Mouse (Mus musculus): ENCODE measurements around the gene Sh3glb2.

DNA sequence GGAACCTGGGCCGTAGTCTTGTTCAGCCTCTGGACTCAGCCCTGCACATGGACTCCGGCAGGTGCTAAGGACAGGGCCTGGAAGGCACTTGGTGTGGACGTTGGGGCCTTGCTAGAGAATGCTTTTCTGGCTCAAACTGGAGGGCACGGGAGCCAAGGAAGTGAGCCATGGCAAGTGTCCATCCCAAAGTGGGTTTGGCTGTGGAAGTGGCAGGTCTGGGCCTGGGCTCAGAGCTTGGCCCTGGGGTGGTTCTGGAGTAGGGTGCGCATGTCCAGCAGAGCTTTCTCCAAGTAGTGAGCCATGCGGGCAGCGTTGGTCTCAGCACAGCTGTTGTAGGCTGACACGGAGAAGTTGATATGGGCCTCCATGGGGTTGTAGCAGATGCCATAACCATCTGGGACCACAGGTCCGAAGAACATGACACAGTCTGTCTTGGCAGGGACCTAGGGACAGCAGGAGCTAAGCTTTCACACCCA, 43.3 kb upstream of the Sh3glb2 start:
- TF ChIP-seq POLR2A (IDR thresholded peaks at IDR 0.05; ENCODE audit: insufficient read depth, low read depth, low read length) (no peak), CTCF (IDR thresholded peaks at IDR 0.05; ENCODE audit: insufficient read depth, low read depth, low read length) (no peak)

Measured in olfactory bulb, adult 2 months (tissue).